Mouse (Mus musculus) lung, postnatal 14 days (tissue): ENCODE results near the gene Ttc39b.

ENCODE experiments used
- DNase-seq: peaks from one replicate; pipeline ENCODE4 v3.0.0; 2021

The Ttc39b gene

DNA sequence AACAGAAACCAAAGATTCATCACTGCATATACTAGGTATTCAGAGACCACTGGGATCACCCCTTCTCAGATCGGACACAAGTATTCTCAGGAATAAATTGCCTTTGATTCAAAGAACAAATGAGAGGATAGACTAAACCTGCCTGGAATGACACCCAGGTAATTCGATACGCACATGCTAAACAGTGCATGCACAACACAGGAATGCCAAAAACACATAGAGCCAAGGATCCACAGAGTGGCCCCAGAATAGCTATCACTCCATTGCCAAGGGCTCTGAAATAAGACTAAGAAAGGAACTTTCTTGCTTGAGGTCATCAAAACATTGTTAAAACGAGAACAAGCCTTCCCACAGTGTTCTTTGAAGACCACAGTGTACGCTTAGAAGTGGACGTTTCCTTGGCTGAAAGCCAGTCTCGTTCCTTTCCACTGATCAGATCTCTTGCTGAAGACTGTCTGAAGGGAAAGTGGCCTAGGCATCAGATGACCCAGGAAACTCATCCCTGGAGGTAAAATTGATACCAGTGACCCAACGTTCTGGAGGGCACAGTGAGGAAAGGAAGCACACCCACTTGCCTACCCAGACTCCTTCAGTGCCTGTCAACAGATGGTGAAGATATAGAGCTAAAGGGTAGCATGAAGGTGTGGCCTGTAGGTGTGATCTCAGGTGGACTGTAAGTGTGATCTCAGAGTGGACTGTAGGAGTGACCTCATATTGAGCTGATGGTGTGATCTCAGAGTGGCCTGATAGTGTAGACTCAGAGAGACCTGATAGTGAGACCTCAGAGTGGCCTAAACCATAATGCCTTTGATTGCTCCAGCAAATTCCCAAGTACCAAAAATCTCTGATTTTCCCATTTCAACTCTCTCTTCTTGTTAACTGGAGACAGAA lies 141.6 kb downstream of the Ttc39b start:
- no peak for DNase-seq

DNA sequence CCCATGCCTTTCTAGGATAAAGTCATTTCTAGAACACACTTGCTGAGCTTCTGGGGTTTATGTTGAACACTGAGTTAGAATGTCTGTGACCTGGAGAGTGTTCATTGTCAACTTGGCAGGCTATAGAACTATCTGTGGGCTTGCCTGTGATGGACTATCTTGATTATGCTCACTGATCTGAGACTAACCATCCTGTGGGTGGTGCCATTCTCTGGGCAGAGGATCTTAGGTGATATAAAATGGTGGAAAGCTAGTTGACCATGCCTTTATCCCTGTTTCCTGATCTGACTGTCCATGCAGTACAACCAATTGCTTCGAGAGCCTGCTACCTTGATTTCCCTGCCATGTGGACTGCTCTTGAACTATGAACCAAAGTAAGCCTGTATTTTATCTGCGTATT lies 146.6 kb downstream of the Ttc39b start:
- no peak for DNase-seq

DNA sequence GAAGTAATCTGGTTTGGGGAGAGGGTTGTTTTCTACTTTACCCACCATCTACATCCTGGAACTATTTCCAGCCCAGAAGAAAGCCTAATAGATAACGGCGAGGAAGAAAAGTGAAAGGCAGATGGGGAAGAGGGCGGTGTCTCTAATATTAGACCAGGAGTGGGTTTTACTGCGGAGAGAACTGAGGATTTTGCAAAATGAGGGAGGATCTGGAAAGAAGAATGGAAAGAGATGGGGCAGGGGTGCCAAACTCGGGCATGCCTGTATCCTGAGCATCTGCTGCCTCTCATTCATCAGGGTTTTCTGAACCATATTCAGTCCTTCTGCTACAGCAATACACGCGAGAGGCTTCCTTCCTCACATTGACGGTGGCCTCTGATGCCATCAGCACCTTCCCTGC lies 149.1 kb downstream of the Ttc39b start:
- no peak for DNase-seq

DNA sequence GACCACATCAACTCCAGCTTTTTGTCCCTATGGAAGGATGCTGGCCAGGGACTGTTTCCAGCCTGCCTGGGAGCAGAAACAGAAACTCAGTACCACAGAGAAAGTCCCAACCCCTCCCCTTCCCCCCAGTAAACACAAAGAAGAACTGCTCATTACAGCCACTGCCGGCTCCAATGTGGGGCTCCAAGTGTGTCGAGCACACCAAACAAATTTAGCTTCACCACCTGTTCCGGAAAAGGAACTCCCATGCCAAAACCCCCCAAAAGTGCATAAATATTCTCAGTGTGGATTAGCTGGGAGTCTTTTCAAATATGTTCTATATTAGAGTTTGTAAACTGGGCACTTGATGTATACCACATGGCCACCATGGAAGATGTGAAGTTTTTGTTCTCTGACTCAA lies 151.8 kb downstream of the Ttc39b start:
- no peak for DNase-seq

DNA sequence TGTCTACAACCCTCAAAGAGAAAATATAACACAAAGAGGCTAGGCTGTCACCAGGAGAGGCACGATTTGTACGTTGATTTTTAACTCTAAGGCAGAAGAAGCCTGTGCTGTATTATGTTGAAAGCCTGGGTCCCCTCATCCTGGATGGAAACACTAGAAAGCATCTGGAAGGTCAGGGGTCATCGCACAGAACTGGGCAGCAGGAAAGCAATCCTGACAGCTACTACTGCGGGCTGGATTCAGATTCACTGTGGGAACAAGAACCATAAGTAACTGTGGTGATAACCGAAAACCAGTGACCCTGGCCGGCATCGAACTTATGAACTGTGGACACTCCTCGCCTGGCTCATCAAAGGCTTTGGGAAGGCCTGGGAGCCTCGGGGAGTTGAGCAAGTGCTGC lies 153.3 kb downstream of the Ttc39b start:
- no peak for DNase-seq
